Mouse (Mus musculus) cerebellum, adult 11-12 months (tissue): ENCODE results near the gene Speg.

Experiments
- DNase-seq: peaks from one replicate; pipeline ENCODE4 v3.0.0; 2022

The Speg gene

GRCm38 (mm10) chr1:75463652-75464204 is 88.6 kb downstream of the Speg start:
- no peak for DNase-seq

GRCm38 (mm10) chr1:75467215-75467927 is 92.3 kb downstream of the Speg start:
- DNase-seq = peak; percentile 81

DNA sequence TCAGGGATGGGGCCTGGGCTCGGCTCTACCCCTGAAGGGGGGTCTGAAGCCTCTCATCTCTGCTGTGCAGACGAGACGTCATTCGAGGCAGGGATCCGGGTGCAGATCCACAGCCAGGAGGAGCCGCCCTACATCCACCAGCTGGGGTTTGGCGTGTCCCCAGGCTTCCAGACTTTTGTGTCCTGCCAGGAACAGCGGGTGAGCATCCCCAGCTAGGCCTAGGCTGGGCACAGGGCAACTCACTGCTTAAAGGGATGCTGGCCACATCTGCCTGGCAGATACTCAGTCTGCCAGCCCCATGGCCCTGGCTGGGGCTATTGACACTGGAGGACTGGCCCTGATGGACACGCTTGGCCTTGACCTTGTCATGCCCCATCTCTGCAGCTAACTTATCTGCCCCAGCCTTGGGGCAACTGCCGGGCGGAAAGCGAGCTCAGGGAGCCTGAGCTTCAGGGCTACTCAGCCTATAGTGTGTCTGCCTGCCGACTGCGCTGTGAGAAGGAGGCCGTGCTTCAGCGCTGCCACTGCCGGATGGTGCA is 94.3 kb downstream of the Speg start:
- no peak for DNase-seq

- DNase-seq = peak; percentile 63
Observed at GRCm38 (mm10) chr1:75476441-75476840, 101.3 kb downstream of the Speg start.

GRCm38 (mm10) chr1:75477264-75477965 is 102.3 kb downstream of the Speg start:
- peak; percentile 91 for DNase-seq

DNA sequence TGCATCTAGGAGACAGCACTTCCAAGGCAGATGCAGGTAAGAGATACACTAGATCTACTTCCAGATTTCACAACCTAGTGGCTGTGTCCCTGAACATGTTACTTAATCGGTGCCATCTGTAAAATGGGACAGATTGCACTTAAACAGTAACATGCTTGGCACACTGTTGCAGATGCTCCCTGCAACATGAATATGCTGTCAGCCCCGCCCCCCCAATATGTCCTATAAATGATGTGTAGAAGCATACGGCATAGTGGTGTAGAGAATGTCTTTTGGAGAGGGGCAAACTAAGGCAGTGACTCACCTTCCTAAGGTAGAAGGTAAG is 102.8 kb downstream of the Speg start:
- DNase-seq = no peak

- DNase-seq = no peak
Observed at GRCm38 (mm10) chr1:75478497-75478896, 103.4 kb downstream of the Speg start.

- DNase-seq = peak; percentile 98
Observed at GRCm38 (mm10) chr1:75478916-75479634, 104.0 kb downstream of the Speg start, which contains the start of the genes Chpf and Tmem198. TSS of gene Chpf (minus strand) at chr1:75479307. TSS of gene Tmem198 (plus strand) at chr1:75479532.

DNA sequence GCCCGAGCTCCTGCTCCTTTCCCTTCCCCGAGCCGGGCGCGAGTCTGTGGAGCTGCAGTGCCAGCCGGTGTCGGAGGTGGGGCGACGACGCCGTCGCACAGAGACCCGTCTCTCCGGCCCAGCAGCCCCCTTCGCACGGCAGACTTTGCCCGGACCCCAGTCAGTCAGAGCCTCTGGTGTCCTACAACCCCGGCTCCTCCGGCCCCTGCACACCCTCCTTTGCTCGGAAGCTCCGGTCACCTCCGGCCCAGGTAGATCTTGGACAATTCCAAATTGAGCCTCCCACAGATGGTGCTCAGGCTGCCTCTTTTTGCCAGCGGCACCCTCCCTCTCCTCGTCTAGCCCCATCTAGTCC is 104.5 kb downstream of the Speg start:
- no peak for DNase-seq

DNA sequence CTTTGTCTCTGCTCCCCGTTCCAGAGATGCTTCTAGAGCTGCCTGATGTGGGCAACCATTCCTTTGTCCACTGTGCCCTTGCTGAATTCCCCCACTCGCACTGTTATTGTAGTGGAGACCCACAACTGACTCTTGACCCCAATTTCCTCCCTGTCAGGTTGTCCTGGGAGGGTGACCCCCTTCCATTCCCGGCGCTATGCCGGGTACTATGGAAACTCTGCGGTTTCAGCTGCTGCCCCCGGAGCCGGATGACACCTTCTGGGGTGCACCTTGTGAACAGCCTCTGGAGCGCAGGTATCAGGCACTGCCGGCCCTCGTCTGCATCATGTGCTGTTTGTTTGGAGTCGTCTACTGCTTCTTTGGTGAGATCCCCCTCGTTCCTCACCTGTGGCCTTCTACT is 104.9 kb downstream of the Speg start:
- peak; percentile 57 for DNase-seq

DNA sequence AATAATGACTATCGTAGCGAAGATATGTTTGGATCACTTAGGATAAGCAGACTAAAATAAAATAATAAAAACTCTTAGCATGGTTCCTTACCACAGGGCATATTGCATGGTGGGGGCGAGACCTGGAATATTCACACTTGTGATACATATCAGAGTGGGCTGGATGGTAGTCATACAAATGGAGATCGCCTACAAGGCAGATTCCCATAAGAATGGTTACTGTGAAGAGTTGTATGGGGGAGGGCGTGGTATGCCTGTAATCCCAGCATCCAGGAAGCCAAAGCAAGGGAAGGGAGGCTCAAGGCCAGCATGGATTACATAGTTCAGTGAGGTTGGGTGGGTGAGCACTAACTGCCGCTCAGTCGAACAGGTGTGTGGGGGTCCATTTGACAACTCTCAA is 105.6 kb downstream of the Speg start:
- peak; percentile 35 for DNase-seq
